Mouse (Mus musculus): ENCODE measurements around the gene 1700069L16Rik.

1700069L16Rik gene

GRCm38 (mm10) chr5:113643107-113643848, 81.3 kb downstream of the 1700069L16Rik start:
- DNase-seq (ENCODE audit: low spot score in 2 of 2): peak; percentile 57 to 61
